Mouse (Mus musculus): ENCODE results near the gene Arhgef12. TPM values are rescaled to one million over a fixed set of nuclear protein-coding genes. Genes with fewer than 3 reads are reported as not detected.

The Arhgef12 gene
- polyA plus RNA-seq, 1 experiment = not detected

- H3K4me3 ChIP-seq (ENCODE audit: insufficient read depth, low read depth, low read length) = peak overlapping the region; percentile 50
- TF ChIP-seq CTCF (IDR thresholded peaks at IDR 0.05; ENCODE audit: insufficient read depth, low read depth, low read length) (peak; percentile 66), POLR2A (IDR thresholded peaks at IDR 0.05; ENCODE audit: insufficient read depth, low read depth, low read length) (no peak)
- no peak overlapping the region for H3K27ac ChIP-seq (ENCODE audit: insufficient read depth, low read depth, low read length)
- peaks cover 10% of the 10 kb centered on the region for H3K4me1 ChIP-seq (ENCODE audit: control insufficient read depth, insufficient read depth, low read length)
- under 1% methylated on average over 52 of the region's 52 CpGs for WGBS
These were observed 162.5 kb downstream of the Arhgef12 start for GRCm38 (mm10) chr9:42944536-42945006.

GRCm38 (mm10) chr9:42943781-42944535 lies 163.1 kb downstream of the Arhgef12 start, which contains the start of gene Grik4:
Gene Grik4, minus strand, starts transcription at chr9:42944493.
- no peak within 1 kb of the TSS for H3K27ac ChIP-seq (ENCODE audit: insufficient read depth, low read depth, low read length)
- H3K4me3 ChIP-seq (ENCODE audit: insufficient read depth, low read depth, low read length) = peak within 1 kb of the TSS; percentile 50
- WGBS = 1% methylated on average over 56 of the region's 68 CpGs
- H3K4me1 ChIP-seq (ENCODE audit: control insufficient read depth, insufficient read depth, low read length) = peaks cover 10% of the 10 kb centered on the region
- no peak for TF ChIP-seq CTCF (IDR thresholded peaks at IDR 0.05; ENCODE audit: insufficient read depth, low read depth, low read length)
- TF ChIP-seq POLR2A (IDR thresholded peaks at IDR 0.05; ENCODE audit: insufficient read depth, low read depth, low read length) = no peak

- WGBS = 47% methylated on average over 9 of the region's 9 CpGs
These were observed 163.9 kb downstream of the Arhgef12 start for GRCm38 (mm10) chr9:42943057-42943529.

GRCm38 (mm10) chr9:42942148-42942547 lies 164.9 kb downstream of the Arhgef12 start:
- Histone ChIP-seq H3K4me3 (ENCODE audit: insufficient read depth, low read depth, low read length) (no peak overlapping the region), H3K27ac (ENCODE audit: insufficient read depth, low read depth, low read length) (no peak overlapping the region), H3K4me1 (ENCODE audit: control insufficient read depth, insufficient read depth, low read length) (peaks cover 10% of the 10 kb centered on the region)
- 78% methylated on average over 4 of the region's 4 CpGs for WGBS
- TF ChIP-seq POLR2A (IDR thresholded peaks at IDR 0.05; ENCODE audit: insufficient read depth, low read depth, low read length) (no peak), CTCF (IDR thresholded peaks at IDR 0.05; ENCODE audit: insufficient read depth, low read depth, low read length) (no peak)

More at GRCm38 (mm10) chr9:42943057-42943529, 163.9 kb downstream of the Arhgef12 start:
- H3K4me1 ChIP-seq (ENCODE audit: control insufficient read depth, insufficient read depth, low read length) = peaks cover 10% of the 10 kb centered on the region
- peak overlapping the region; percentile 3; the same call in 1 of the 2 replicates for H3K4me3 ChIP-seq (ENCODE audit: insufficient read depth, low read depth, low read length)
- TF ChIP-seq CTCF (IDR thresholded peaks at IDR 0.05; ENCODE audit: insufficient read depth, low read depth, low read length) (no peak), POLR2A (IDR thresholded peaks at IDR 0.05; ENCODE audit: insufficient read depth, low read depth, low read length) (no peak)
- H3K27ac ChIP-seq (ENCODE audit: insufficient read depth, low read depth, low read length) = no peak overlapping the region

- 40% methylated on average over 7 of the region's 7 CpGs for WGBS
- Histone ChIP-seq H3K4me3 (ENCODE audit: insufficient read depth, low read depth, low read length) (no peak overlapping the region), H3K4me1 (ENCODE audit: control insufficient read depth, insufficient read depth, low read length) (no peaks in the 10 kb centered on the region), H3K27ac (ENCODE audit: insufficient read depth, low read depth, low read length) (no peak overlapping the region)
- TF ChIP-seq POLR2A (IDR thresholded peaks at IDR 0.05; ENCODE audit: insufficient read depth, low read depth, low read length) (no peak), CTCF (IDR thresholded peaks at IDR 0.05; ENCODE audit: insufficient read depth, low read depth, low read length) (no peak)
These were observed 174.9 kb downstream of the Arhgef12 start for GRCm38 (mm10) chr9:42932146-42932545.

GRCm38 (mm10) chr9:42927498-42927897 lies 179.5 kb downstream of the Arhgef12 start:
- 82% methylated on average over 10 of the region's 10 CpGs for WGBS
- H3K4me1 ChIP-seq (ENCODE audit: control insufficient read depth, insufficient read depth, low read length) = no peaks in the 10 kb centered on the region
- no peak overlapping the region for H3K4me3 ChIP-seq (ENCODE audit: insufficient read depth, low read depth, low read length)
- H3K27ac ChIP-seq (ENCODE audit: insufficient read depth, low read depth, low read length) = no peak overlapping the region
- TF ChIP-seq CTCF (IDR thresholded peaks at IDR 0.05; ENCODE audit: insufficient read depth, low read depth, low read length) (no peak), POLR2A (IDR thresholded peaks at IDR 0.05; ENCODE audit: insufficient read depth, low read depth, low read length) (no peak)

GRCm38 (mm10) chr9:42926564-42926963 lies 180.5 kb downstream of the Arhgef12 start:
- H3K27ac ChIP-seq (ENCODE audit: insufficient read depth, low read depth, low read length) = no peak overlapping the region
- no peaks in the 10 kb centered on the region for H3K4me1 ChIP-seq (ENCODE audit: control insufficient read depth, insufficient read depth, low read length)
- no peak for TF ChIP-seq POLR2A (IDR thresholded peaks at IDR 0.05; ENCODE audit: insufficient read depth, low read depth, low read length)
- TF ChIP-seq CTCF (IDR thresholded peaks at IDR 0.05; ENCODE audit: insufficient read depth, low read depth, low read length) = no peak
- 90% methylated on average over 6 of the region's 6 CpGs for WGBS
- no peak overlapping the region for H3K4me3 ChIP-seq (ENCODE audit: insufficient read depth, low read depth, low read length)

GRCm38 (mm10) chr9:42921830-42922229 lies 185.2 kb downstream of the Arhgef12 start:
- Histone ChIP-seq H3K4me3 (ENCODE audit: insufficient read depth, low read depth, low read length) (no peak overlapping the region), H3K4me1 (ENCODE audit: control insufficient read depth, insufficient read depth, low read length) (no peaks in the 10 kb centered on the region), H3K27ac (ENCODE audit: insufficient read depth, low read depth, low read length) (no peak overlapping the region)
- 92% methylated on average over 4 of the region's 4 CpGs for WGBS
- TF ChIP-seq POLR2A (IDR thresholded peaks at IDR 0.05; ENCODE audit: insufficient read depth, low read depth, low read length) (no peak), CTCF (IDR thresholded peaks at IDR 0.05; ENCODE audit: insufficient read depth, low read depth, low read length) (no peak)

GRCm38 (mm10) chr9:42920190-42920589 lies 186.8 kb downstream of the Arhgef12 start:
- H3K4me1 ChIP-seq (ENCODE audit: control insufficient read depth, insufficient read depth, low read length) = no peaks in the 10 kb centered on the region
- H3K4me3 ChIP-seq (ENCODE audit: insufficient read depth, low read depth, low read length) = no peak overlapping the region
- no peak overlapping the region for H3K27ac ChIP-seq (ENCODE audit: insufficient read depth, low read depth, low read length)
- TF ChIP-seq CTCF (IDR thresholded peaks at IDR 0.05; ENCODE audit: insufficient read depth, low read depth, low read length) (no peak), POLR2A (IDR thresholded peaks at IDR 0.05; ENCODE audit: insufficient read depth, low read depth, low read length) (no peak)
- 61% methylated on average over 7 of the region's 7 CpGs for WGBS
